Mouse (Mus musculus) G1E (cell line): Measurements from ENCODE around the gene Myo1a.

ENCODE experiments used
- CTCF ChIP-seq: IDR thresholded peaks from 2 replicates; pipeline ENCODE4 v1.5.1; 2012; ENCODE audit warnings: low read depth, low read length, inconsistent platforms, mixed read lengths
- GATA1 ChIP-seq: IDR thresholded peaks from 2 replicates; pipeline ENCODE4 v1.6.1; 2012; ENCODE audit warnings: borderline replicate concordance, low read length, inconsistent platforms, mixed read lengths
- POLR2AphosphoS5 ChIP-seq: IDR thresholded peaks from 2 replicates; pipeline ENCODE4 v1.6.1; 2012; ENCODE audit warnings: low read depth, low read length, inconsistent platforms; ENCODE audit not compliant: insufficient replicate concordance
- TAL1 ChIP-seq: conservative IDR thresholded peaks from 2 replicates; pipeline ENCODE4 v1.6.1; 2012; ENCODE audit warnings: low read depth, low read length, inconsistent platforms, mixed read lengths

- no peak for TF ChIP-seq CTCF
- no peak for TF ChIP-seq TAL1
- no peak for TF ChIP-seq POLR2AphosphoS5
- no peak for TF ChIP-seq GATA1
Measured at GRCm38 (mm10) chr10:127676691-127677548, 28.1 kb upstream of the Myo1a start.
